Mouse (Mus musculus) stomach, postnatal 0 days (tissue): ENCODE measurements at regions not wholly inside any gene's neighbourhood (a gene's known extent, or its start where the extent isn't known, plus 50 kb on each side); places are given as distances from the start of the nearest gene placed in this dataset.

Experiments
- CTCF ChIP-seq: IDR thresholded peaks from 2 replicates; pipeline ENCODE4 v1.5.1; 2016; ENCODE audit warnings: antibody characterized with exemption, low read depth, mild to moderate bottlenecking, moderate library complexity
- EP300 ChIP-seq: optimal IDR thresholded peaks from 2 replicates; pipeline ENCODE3; 2016; ENCODE audit warnings: antibody characterized with exemption

DNA sequence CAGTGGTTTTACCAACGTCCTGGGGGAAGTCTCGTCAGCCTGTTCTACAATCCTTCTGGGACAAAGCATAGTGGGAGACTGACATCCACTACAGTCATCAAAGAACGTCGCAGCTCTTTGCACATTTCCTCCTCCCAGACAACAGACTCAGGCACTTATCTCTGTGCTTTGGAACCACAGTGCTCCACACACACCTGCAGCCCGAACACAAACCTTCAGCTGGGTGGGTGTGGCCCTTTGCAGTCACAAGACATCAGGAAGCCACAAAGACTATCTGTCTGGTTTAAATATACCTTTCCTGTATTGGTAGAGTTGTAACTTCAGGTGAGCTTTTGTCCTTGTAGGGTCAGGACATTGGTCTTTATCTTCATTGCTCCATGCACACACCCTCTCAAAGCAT, 708.6 kb downstream of the Dad1 start:
- TF ChIP-seq CTCF (no peak), EP300 (no peak)
